Mouse (Mus musculus): ENCODE results near the gene Nrde2.

- TF ChIP-seq POLR2A (IDR thresholded peaks at IDR 0.05; ENCODE audit: insufficient read depth, low read depth, low read length) (0 out of 2 replicates have a peak, but pooled peaks have one; percentile 6), CTCF (IDR thresholded peaks at IDR 0.05) (no peak), EP300 (IDR thresholded peaks at IDR 0.05; ENCODE audit: insufficient read depth, low read depth, low read length) (no peak)
Measured at GRCm38 (mm10) chr12:100199891-100200644, 40.6 kb upstream of the Nrde2 start.

Measured in heart, adult 2 months (tissue).